Mouse (Mus musculus) gastrocnemius, postnatal 36 days (tissue): ENCODE data around the gene Ctf2. TPM values are rescaled to one million over a fixed set of nuclear protein-coding genes. Genes with fewer than 3 reads are reported as not detected.
A peak's percentile ranks its signal among the peaks of the same experiment; 100 is the strongest.
"Not testable (repeated sequence)": the region's sequence is repeated elsewhere in the genome, so short reads cannot be mapped to it uniquely, and the experiment has no call there.

Experiments
- DNase-seq, 2 experiments: peaks; one replicate each; pipeline ENCODE4 v3.0.0; 2022
- intact Hi-C: fragments of 180-260 bp; cut with DNase I; formaldehyde crosslinking; loops from one replicate; pipeline ENCODE4 v1.15.1; 2025
- total RNA-seq, 2 experiments: library from RNA; stranded (reverse); gene quantifications; 2 replicates each; pipeline ENCODE4 v1.2.3; 2021

The Ctf2 gene
- total RNA-seq, 2 experiments from 2014 or later = not detected

DNA sequence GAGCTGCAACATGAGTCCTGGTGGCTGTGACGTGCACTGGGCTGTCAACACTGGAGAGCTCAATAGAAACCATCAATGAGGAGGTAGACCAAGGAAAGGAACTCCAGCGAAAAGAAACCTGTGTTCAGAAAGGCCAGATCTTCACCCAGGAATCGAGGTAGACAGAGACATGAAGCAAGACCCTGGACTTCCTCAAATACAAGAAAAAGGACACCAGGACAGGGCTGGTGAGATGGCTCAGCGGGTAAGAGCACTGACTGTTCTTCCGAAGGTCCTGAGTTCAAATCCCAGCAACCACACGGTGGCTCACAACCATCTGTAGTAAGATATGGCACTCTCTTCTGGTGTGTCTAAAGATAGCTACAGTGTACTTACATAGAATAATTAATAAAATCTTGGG, 13.6 kb downstream of the Ctf2 start:
- no peak for DNase-seq
- intact Hi-C loops = no loop called here

DNA sequence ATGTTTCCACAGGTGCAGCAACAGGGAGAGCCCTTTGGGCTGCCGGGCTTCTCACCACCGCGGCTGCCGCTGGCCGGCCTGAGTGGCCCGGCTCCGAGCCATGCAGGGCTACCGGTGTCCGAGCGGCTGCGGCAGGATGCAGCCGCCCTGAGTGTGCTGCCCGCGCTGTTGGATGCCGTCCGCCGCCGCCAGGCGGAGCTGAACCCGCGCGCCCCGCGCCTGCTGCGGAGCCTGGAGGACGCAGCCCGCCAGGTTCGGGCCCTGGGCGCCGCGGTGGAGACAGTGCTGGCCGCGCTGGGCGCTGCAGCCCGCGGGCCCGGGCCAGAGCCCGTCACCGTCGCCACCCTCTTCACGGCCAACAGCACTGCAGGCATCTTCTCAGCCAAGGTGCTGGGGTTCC, 15.0 kb downstream of the Ctf2 start:
- DNase-seq = peak; percentile 56 to 60
- intact Hi-C loops = no loop called here

DNA sequence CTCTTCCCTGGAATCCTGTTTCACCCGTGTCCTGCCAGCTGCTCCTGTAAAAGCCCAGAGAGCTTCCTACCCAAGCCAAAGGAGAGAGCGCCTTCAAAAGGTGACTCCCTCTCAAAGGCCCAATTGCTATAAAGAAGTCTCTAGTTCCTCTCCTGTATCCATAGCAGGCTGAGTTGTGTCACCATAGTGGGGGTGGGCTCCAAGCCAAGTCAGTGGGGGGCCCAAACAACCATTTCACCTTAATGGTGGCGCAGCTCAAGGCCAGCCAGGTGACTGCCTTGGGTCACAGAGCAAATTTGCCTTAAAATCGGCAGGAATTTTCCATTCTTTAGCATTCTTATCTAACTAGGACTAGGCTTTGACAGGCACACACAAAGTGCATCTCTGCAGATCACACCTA, 17.1 kb downstream of the Ctf2 start:
- no peak for DNase-seq
- intact Hi-C loops = no loop called here

DNA sequence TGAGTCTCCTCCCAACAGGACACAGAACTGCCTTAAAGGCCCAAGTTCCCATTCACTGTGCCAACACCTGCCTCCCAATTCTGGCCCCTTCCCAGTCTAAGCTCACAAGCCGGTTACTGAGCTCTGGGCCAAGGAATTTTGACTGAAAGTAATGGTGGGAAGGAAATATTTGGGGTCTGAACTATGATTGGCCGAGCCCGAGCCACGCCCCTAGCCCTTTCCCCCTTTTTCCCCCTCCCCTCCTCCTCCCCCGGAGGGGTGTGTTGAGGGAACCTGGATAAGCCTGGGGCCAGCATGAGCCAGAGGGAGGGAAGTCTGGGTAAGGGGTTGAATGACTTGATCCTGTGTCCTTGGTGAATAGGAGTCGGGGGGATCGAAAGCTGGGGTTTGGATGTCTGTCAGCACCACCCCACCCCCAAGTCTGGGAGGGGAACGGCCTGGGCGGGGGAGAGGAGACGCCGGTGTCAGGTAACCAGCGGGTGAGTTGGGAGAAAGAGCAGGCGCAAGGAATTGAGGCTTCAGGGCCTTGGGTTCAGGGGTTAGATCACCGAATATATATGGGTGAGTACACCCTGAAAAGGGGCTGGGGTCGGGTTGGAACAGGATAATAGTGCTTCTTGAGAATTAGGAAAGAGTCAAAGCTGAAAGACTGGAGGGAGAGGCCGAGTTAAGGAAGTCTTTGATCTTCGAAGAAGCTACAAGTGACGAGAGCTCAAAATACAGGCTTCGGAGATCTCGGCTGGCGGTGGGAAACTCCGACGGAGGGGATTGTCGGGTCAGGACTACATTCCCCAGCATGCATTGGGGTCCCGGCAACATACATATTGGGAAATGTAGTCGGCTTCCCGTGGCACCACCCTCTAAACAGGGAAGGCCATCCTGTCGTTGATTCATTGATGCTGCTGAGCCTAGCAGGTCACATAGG, 19.2 kb downstream of the Ctf2 start, which contains the start of gene Ctf1:
TSS of gene Ctf1 (plus strand) at position 276 of the 925 bp plus-strand sequence.
- intact Hi-C loops = no loop called here

DNA sequence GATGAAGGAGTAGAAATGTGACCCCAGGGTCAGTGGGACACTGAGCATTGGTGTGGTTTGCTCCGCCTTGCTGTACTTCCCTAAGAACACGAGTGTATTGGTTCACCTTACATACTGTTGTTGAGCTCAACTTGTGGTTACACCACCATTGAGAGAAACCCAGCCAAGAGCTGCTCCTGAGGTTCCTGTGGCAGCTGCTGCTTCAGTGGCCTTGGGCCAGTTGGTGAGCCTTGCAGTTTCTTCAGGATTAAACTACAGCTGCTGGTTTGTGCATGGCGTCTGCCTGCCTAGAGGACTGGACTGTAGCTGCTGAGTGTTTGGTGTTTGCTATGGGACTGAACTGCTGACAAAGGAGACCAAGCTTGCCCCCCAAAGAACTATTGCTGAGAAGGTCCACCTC, 20.5 kb downstream of the Ctf2 start:
- intact Hi-C loops = no loop called here
- no peak for DNase-seq

More for the DNA sequence above, 19.2 kb downstream of the Ctf2 start, which contains the start of gene Ctf1:
- DNase-seq = peak; percentile 63 to 66

DNA sequence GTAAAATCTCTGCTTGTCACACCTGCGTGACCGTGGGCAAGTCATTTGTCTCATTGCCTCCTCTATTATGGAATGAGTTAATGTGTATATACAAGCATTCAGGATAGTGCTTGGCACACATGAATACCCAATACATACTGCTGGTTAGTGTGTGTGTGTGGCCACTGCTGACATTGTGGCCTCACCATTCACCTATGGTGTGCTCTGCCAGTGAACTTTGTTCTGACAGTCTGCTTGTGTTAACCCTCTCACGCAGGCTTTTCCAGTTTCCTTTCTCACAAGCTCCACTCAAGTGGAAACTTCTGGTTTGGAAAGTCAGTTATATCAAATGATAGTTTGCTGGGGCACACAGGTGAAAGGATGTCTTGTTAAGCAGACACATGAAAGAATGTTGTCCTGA, 20.9 kb downstream of the Ctf2 start:
- intact Hi-C loops = no loop called here
- no peak for DNase-seq

DNA sequence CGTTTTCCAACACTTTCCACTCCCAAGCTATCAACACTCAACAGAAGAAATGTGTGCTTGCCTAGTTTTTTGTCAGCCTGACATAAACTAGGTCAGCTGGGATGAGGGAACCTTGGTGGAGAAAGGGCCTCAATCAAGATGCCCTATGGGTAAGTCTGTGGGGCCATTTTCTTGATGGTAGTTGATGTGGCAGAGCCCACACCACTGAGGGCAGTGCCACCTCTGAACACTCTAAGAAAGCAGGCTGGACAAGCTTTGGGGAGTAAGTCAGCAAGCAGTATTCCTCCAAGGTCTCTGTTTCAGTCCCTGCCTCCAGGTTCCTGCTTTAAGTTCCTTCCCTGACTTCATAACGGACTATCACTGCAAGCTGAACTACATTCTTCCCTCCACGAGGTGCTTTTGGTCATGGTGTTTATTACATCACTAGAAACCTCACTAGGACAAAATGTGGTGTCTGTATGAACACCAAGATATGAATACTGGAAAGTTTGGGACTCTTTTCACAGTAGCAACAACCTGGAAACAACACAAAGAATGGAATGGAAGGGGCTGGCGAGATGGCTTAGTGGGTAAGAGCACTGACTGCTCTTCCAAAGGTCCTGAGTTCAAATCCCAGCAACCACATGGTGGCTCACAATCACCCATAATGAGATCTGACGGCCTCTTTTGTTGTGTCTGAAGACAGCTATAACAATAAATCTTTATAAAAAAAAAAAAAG, 22.5 kb downstream of the Ctf2 start:
- DNase-seq = no peak
- intact Hi-C loops = loop anchor here (2.0 kb wide), 1 partner anchor 35 kb away; no protein-coding TSS in a partner anchor

DNA sequence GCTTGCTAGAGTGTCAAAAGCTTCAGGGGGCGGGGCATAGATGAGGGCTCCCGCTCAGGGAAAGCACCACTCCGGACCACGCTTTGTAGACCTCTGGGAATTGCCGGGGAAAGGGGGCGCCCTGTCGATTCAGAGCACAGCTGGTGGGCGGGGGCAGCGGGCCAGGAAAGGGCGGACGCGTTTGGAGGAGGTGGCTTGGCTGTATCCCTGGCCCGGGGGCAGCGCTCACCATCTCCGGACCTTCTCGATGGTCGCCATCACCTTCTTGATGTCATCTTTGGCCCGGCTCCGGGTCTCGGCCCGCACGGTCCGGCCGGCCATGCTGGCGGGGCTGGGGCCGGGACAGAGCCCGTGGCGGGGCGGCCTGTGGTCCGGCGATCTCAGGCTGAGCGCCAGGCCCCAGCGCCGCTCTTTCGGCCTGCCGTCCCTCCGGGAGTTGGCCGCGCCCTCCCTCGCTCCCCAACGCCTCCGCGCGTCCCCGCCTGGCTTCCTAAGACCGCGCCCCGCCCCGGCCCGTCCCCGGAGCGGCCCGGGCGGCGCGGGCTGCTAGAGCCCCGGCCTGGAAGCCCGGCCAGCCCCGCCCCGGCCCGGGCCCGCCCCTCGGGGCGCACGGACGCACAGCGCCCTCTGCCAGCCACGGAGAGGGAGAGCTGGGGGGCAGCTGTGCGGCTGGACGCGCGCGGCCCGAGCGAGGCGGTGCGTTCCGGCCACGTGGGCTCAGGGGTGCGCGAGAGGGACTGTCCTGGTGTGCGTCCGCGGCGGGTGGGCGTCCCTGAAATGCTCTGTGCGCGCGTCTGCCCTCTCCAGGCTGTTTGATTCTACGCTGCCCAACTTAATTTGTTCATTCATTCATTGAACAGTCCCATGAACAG, 23.5 kb downstream of the Ctf2 start, which contains the start of gene Bcl7c:
TSS of gene Bcl7c (minus strand) at position 727 of the 872 bp plus-strand sequence.
- peak; percentile 84 to 88 for DNase-seq
- intact Hi-C loops = loop anchor here (2.0 kb wide), 1 partner anchor 34 kb away; no protein-coding TSS in a partner anchor

DNA sequence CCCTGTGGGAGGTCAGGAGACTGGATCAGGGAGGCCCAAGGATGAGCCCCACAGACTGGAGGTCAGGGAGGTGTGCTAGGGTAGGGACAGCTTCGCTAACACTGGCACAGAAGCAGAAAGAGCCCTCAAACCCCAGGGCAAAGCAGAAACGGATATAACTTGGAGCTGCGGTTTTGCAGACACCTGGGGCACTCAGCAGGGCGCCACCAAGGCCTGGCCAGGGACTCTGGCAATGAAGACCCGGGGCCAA, 24.1 kb downstream of the Ctf2 start:
- intact Hi-C loops = loop anchor here (2.0 kb wide), 1 partner anchor 33 kb away; no protein-coding TSS in a partner anchor
- no peak for DNase-seq

DNA sequence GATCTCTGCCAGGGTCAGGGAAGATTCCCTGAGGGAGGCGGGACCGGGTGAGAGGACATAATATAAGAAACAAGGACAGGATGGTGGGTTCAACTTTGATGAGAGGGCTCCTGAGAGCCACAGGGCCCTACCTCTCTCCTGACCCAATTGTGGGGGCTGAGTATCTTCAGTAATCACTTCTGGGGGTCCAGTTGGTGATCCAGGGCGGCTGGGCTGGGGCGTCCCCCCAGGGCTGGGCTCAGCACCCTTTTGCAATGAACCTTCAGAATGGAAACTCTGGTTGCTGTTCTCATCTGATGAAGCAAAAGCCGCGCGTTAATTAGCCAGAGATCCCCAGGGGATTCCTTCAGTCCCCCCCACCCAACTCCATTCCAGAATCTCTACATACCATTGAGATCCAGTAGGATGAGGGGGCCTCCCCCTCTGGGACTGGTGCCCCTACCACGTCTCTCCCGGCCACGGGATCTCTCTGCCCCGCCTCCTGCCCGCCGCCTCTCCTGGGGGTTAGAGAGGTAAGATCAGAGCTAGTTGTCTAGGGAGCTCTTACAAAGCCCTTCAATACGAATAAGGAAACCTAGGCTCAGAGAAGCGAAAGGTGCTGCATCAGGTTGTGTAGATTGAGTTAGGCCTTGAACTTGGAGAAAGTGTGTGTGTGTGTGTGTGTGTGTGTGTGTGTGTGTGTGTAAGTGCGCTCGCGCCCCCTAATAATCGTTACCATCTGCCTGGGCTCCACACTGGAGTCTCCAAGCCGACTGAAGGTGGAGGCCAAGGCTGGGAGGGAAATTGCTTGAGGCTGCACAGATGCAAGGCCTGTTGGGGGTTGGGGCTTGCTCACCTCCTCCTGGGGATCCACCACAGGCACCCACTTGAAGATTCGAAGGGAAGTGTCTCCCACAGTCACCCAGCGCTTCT, 24.7 kb downstream of the Ctf2 start:
- DNase-seq = no peak
- intact Hi-C loops = no loop called here

DNA sequence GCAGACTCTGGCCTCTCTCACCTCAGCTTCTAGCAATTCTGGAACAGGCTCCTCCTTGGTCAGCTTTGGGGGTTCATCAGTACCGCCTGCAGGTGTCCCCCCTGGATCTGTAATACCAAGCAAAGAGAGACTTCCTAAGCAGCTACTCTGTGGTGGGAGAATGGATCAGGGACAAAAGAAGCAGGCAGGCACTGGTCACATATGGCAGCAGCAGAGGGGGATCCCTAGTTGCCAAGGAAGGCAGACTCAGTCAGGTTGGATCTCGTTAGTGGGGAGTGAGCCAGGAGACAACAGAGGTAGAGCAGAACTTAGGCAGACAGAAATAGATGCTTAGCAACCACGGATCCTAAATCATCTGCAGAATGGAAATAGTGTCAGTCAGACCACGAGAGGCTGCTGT, 26.3 kb downstream of the Ctf2 start:
- intact Hi-C loops = no loop called here
- no peak for DNase-seq

DNA sequence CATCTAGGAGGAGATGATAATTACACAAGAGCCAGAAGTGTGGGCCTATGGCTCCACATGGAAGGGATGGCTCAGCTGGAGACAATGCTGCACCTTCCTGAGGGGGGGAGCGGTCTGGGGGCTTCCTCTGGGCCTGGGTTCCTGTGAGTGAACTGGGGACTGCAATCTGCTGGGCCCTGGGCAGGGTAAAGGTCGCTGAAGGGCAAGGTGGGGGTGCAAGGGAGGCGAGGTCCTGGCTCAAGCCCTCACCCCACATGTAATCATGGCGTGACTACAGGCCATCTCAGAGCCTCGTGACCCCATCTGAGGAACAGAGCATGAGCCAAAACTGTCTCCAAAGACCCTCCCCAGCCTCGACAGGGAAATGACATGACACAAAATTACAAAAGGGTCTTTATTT, 27.4 kb downstream of the Ctf2 start:
- intact Hi-C loops = no loop called here
- DNase-seq = no peak

DNA sequence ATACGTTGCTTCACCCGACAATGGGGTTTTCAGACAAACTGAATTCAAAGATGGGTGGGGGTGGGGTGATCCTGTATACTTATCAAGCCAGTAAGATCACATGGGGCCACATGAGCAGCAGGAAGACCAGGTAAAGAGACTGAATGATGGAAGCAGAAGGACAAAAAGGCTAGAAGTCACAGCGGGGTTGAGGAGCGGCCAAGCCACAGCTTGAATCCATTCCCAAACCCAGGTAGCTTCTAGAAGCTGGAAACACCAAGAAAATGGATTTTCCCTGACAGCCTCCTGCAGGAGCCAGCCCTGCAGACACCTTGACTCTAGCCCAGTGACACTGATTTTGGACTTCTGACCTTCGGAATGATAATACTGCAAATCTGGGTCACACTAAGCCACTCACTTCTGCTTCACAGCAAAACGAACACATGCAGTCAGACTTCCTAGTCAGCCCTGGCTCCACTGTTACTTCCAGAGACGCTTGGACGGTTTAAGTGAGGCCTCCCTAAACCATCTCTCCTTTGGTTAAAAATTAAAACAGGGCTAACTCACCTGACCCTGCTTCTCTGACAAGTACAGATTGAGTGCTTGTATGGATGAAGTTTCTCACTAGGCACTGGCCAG, 28.3 kb downstream of the Ctf2 start:
- intact Hi-C loops = no loop called here
- no peak for DNase-seq

DNA sequence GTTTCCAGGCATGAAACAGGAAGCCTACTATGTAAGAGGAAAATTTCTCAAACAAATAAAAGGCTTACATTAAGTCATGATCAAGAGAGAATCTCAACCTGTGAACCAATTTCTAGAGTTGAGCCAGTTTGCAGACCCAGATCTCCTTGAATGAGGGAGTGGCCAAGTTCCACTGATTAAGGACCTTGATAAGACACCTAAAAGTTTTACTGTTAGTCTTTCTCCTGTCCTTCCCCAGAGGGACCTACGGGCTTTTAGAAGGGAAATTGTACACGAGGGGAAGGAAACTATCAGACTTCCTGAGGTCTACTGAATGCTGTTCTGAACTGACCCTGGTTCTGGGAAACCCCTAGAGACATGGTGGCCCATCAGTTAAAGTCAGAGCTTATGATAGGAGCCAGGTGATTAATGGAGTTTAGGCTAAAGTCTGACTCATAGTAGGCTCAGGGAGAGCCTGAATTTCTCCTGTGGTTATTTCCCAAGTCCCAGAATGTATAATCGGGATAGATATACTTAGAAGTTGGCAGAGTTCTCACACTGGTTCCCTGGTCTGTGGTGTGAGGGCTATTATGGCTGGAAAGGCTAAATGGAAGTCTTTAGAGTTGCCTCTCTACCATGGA, 31.1 kb downstream of the Ctf2 start:
- no peak for DNase-seq
- intact Hi-C loops = no loop called here

DNA sequence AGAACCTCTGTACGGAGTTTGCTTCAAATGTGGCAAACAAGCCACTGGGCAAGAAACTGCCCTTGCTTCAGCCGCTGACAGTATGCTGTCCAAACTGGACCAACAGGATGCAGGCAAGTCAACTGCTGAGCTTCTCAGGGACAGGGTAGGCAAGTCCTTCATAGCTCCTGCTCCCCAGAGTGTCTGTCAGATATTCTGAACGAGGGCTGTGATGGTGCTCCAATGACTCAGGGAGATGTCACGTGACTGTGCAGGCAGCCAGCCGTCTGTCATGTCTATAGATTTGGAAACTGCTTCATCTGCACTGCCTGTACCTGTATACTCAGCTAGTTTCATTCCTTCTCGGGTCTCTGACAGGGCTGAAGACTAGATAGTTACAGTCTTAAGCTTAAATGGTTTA, 33.0 kb downstream of the Ctf2 start:
- DNase-seq = no peak
- intact Hi-C loops = no loop called here

DNA sequence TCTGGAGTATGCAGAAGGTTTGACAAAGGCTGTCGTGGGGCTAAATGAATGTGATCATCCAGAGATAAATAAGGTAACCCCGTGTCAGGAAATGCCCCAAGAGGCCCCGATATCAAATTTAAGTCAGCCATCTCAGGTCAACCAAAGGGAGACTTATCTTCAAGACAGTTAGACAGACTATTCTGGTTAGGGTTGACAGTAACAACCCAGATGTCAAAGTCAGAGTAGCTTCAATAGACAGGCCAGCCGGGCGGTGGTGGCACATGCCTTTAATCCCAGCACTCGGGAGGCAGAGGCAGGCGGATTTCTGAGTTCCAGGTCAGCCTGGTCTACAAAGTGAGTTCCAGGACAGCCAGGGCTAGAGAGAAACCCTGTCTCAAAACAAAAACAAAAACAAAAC, 38.2 kb downstream of the Ctf2 start:
- DNase-seq, intact Hi-C loops: not testable (repeated sequence)

DNA sequence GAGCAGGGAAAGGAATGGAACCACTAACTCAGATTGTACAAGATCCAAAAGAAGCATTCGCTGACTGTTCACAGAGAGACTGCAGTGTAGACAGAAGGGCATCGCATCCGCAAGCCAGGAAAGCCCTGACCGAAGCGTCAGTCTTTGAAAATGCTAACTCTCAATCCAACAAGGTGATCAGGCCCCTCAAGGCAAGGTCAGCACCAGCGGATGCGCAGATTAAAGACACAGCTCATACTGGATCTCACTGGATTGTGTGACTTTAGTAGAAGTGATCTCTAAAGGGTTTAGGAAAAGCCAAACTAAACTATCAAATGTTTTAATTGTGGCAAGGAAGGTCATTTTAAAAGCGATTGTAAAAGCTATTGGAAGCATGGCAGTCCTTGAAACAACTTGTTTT, 38.7 kb downstream of the Ctf2 start:
- no peak for DNase-seq
- intact Hi-C loops = no loop called here

DNA sequence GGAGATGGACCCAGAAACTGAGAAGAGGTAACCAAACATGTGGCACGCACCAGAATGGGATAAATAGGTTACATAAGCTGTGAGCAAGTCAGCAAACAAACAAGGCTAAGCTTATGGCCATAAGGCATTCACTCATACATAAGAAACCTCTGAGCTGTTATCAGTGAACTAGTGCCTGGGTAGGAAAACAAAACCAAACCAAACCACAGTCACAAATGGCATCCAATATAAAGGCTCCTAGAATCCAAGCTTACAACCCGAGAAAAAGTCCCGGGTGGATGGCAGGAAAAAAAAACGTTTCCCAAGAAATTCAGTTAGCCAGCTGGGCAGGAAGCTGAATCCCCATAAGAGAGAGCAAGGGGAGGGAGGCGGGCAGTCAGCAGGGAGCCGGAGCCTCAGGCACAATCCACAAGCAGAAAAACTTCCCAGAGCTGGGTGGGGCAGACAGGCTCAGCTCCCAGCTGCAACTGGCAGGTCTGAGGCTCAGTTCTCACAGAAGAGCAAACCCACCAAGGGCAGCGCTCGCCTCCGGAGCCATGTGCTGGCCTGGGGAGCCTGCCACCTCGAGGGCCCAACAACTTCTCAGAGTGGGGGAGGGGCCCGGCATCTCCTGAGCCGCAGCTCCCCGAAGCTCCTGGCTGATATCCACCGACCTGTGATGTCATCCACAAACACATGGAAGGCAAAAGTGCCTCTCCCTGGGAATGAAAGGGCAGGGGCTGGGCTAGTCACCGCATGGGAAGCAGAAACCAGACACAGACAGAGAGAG, 40.6 kb downstream of the Ctf2 start:
- intact Hi-C loops = no loop called here
- DNase-seq = peak; percentile 79 to 84
